Mouse (Mus musculus) lung, postnatal 0 days (tissue): Measurements from ENCODE around the gene Zfp74. TPM values are rescaled to one million over a fixed set of nuclear protein-coding genes. Genes with fewer than 3 reads are reported as not detected.

Experiments
- ATAC-seq: fragments of 200-750 bp; cut with Nextera tagmentation; 2 replicates; pipeline ENCODE4 v1.8.0; 2017; ENCODE audit warnings: moderate library complexity
- DNase-seq: peaks from one replicate; pipeline ENCODE4 v3.0.0-alpha.2; 2016; ENCODE audit warnings: low spot score
- H3K27ac ChIP-seq: fragments of 300-500 bp; sonication (generic); 2 replicates; pipeline ENCODE4 v1.5.1; 2014; ENCODE audit warnings: antibody characterized with exemption, mild to moderate bottlenecking, low read length, mixed read lengths
- H3K27me3 ChIP-seq: fragments of 300-500 bp; sonication (generic); replicated peaks from 2 replicates; pipeline ENCODE4 v1.6.1; 2014; ENCODE audit warnings: low read length, mixed read lengths; ENCODE audit not compliant: insufficient read depth
- H3K36me3 ChIP-seq: fragments of 300-500 bp; sonication (generic); 2 replicates; pipeline ENCODE4 v1.6.1; 2014; ENCODE audit warnings: low read length, mixed read lengths; ENCODE audit not compliant: insufficient read depth
- H3K4me1 ChIP-seq: fragments of 300-500 bp; sonication (generic); 2 replicates; pipeline ENCODE4 v1.6.1; 2014; ENCODE audit warnings: antibody characterized with exemption, low read depth, low read length, mixed read lengths; ENCODE audit not compliant: insufficient read depth
- H3K4me2 ChIP-seq: fragments of 300-500 bp; sonication (generic); replicated peaks from 2 replicates; pipeline ENCODE4 v1.6.1; 2014; ENCODE audit warnings: low read depth, mild to moderate bottlenecking, low read length, moderate library complexity, mixed read lengths
- H3K4me3 ChIP-seq: fragments of 300-500 bp; sonication (generic); 2 replicates; pipeline ENCODE4 v1.5.1; 2014; ENCODE audit warnings: low read depth, low read length
- H3K9ac ChIP-seq: fragments of 300-500 bp; sonication (generic); replicated peaks from 2 replicates; pipeline ENCODE4 v1.6.1; 2014; ENCODE audit warnings: low read depth, mild to moderate bottlenecking
- H3K9me3 ChIP-seq: fragments of 300-500 bp; sonication (generic); 2 replicates; pipeline ENCODE4 v1.6.1; 2016; ENCODE audit warnings: low read length, mixed read lengths
- CTCF ChIP-seq: IDR thresholded peaks from 2 replicates; pipeline ENCODE4 v1.5.1; 2016; ENCODE audit warnings: antibody characterized with exemption, mild to moderate bottlenecking
- EP300 ChIP-seq: IDR thresholded peaks from 2 replicates; pipeline ENCODE4 v1.6.1; 2016; ENCODE audit warnings: antibody characterized with exemption, mild to moderate bottlenecking, control low read depth
- WGBS: fragments of 180-500 bp; shearing (Covaris S2); extraction: QIAGEN DNeasy Blood & Tissue Kit; methylation state at CpG from one replicate; pipeline ENCODE4 v1.1.7; 2014; 5-methylcytosine and 5-hydroxymethylcytosine counted together
- polyA plus RNA-seq: library from polyadenylated mRNA; unstranded; fragments of >200 nt; fragmentation: Nextera tagmentation; extraction: Ambion mirVana; gene quantifications from 2 replicates; pipeline ENCODE4 v1.2.1, GENCODE M21; 2015

Zfp74 gene
- polyA plus RNA-seq, 1 experiment from 2014 or later: 5.1 TPM

- H3K4me2 ChIP-seq: no peak overlapping the region
- 28% methylated on average over 2 of the region's 2 CpGs for WGBS
- TF ChIP-seq EP300 (no peak), CTCF (no peak)
- H3K27ac ChIP-seq: no peak overlapping the region; the same call in 1 of the 2 replicates
- no peak overlapping the region for H3K9ac ChIP-seq
- no peaks in the 10 kb centered on the region for H3K27me3 ChIP-seq
- peaks cover 5% of the 10 kb centered on the region; the same call in 1 of the 2 replicates for H3K36me3 ChIP-seq
- no peaks in the 10 kb centered on the region for H3K4me1 ChIP-seq
- no peaks in the 10 kb centered on the region for H3K9me3 ChIP-seq
- no peak overlapping the region for H3K4me3 ChIP-seq
- ATAC-seq (peak; percentile 40; the same call in 1 of the 2 replicates), DNase-seq (peak; percentile 31)
Observed at GRCm38 (mm10) chr7:29942740-29943139, 11.1 kb downstream of the Zfp74 start.

DNA sequence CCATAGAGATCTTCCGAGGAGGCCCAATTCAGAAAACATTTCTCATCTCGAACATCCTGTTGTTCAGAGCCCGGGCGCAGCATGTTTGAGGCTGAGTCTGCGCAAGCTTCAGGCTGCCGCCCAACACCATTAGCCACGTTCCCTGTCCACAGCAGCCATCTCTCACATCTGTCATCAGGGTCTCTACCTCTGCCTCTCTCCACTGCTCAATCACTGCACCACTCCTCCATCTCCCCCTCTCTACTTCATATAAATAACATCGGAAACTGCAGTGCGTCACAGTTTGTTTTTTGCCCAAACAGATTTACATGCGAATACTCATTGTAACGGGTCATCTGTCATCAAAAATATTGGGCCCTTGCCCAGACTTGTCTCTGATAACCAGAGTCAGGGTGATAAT is 12.9 kb downstream of the Zfp74 start:
- peak; percentile 28; the same call in 1 of the 2 replicates for ATAC-seq
- WGBS: 69% methylated on average over 11 of the region's 11 CpGs
- Histone ChIP-seq H3K4me3 (no peak overlapping the region), H3K4me2 (no peak overlapping the region), H3K36me3 (peaks cover 11% of the 10 kb centered on the region; the same call in 1 of the 2 replicates), H3K9me3 (no peaks in the 10 kb centered on the region), H3K4me1 (no peaks in the 10 kb centered on the region), H3K27me3 (no peaks in the 10 kb centered on the region), H3K9ac (no peak overlapping the region), H3K27ac (no peak overlapping the region)
- peak; percentile 27 for DNase-seq
- TF ChIP-seq EP300: no peak
- no peak for TF ChIP-seq CTCF

- no peak overlapping the region for H3K4me3 ChIP-seq
- H3K36me3 ChIP-seq: peaks cover 26% of the 10 kb centered on the region; the same call in 1 of the 2 replicates
- TF ChIP-seq CTCF (no peak), EP300 (no peak)
- H3K27me3 ChIP-seq: no peaks in the 10 kb centered on the region
- WGBS: 88% methylated on average over 6 of the region's 6 CpGs
- DNase-seq (no peak), ATAC-seq (no peak)
- no peak overlapping the region for H3K9ac ChIP-seq
- H3K4me1 ChIP-seq: no peaks in the 10 kb centered on the region
- no peaks in the 10 kb centered on the region for H3K9me3 ChIP-seq
- no peak overlapping the region for H3K4me2 ChIP-seq
- H3K27ac ChIP-seq: no peak overlapping the region
Observed at GRCm38 (mm10) chr7:29938856-29939255, 15.0 kb downstream of the Zfp74 start.

- Histone ChIP-seq H3K27ac (no peak overlapping the region), H3K36me3 (no peaks in the 10 kb centered on the region), H3K4me2 (no peak overlapping the region), H3K9me3 (no peaks in the 10 kb centered on the region), H3K27me3 (no peaks in the 10 kb centered on the region), H3K4me1 (no peaks in the 10 kb centered on the region), H3K9ac (no peak overlapping the region), H3K4me3 (no peak overlapping the region)
- 51% methylated on average over 2 of the region's 2 CpGs for WGBS
- no peak for ATAC-seq
- no peak for DNase-seq
- TF ChIP-seq EP300 (no peak), CTCF (no peak)
Observed at GRCm38 (mm10) chr7:29922780-29923179, 31.1 kb downstream of the Zfp74 start.

GRCm38 (mm10) chr7:29921439-29922093 is 32.3 kb downstream of the Zfp74 start:
- no peak for ATAC-seq
- Histone ChIP-seq H3K9ac (no peak overlapping the region), H3K36me3 (no peaks in the 10 kb centered on the region), H3K4me1 (no peaks in the 10 kb centered on the region), H3K4me2 (no peak overlapping the region), H3K27me3 (no peaks in the 10 kb centered on the region), H3K27ac (no peak overlapping the region), H3K9me3 (no peaks in the 10 kb centered on the region), H3K4me3 (no peak overlapping the region)
- TF ChIP-seq CTCF: no peak
- no peak for TF ChIP-seq EP300
- WGBS: 80% methylated on average over 6 of the region's 6 CpGs
- no peak for DNase-seq

DNA sequence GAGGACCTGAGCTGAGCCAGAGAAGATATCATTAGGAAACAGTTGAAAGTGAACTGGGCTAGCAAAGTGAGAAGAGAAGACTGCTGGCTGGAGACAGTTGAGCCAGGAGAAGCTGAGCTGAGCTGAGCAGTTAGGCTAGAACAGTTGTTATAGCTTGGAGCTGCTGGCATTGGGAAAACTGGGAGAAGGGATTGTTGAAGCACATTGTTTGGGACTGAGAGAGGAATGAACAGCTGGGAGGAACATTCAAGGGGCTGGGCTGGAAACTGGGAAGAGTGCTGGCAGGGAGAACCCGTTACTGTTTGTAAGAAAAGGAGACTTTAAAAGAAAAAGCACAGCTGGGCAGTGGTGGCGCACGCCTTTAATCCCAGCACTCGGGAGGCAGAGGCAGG is 35.8 kb downstream of the Zfp74 start:
- no peak overlapping the region for H3K27ac ChIP-seq
- ATAC-seq (peak; percentile 85), DNase-seq (peak; percentile 82)
- no peak overlapping the region for H3K9ac ChIP-seq
- 0 out of 2 replicates have a peak, but pooled peaks have one; percentile 20 for TF ChIP-seq EP300
- TF ChIP-seq CTCF: no peak
- no peaks in the 10 kb centered on the region for H3K9me3 ChIP-seq
- H3K4me1 ChIP-seq: no peaks in the 10 kb centered on the region
- no peaks in the 10 kb centered on the region for H3K27me3 ChIP-seq
- H3K36me3 ChIP-seq: peaks cover 27% of the 10 kb centered on the region
- H3K4me3 ChIP-seq: no peak overlapping the region
- H3K4me2 ChIP-seq: no peak overlapping the region
- 56% methylated on average over 4 of the region's 4 CpGs for WGBS
